Mouse (Mus musculus): ENCODE measurements at regions not wholly inside any gene's neighbourhood (a gene's known extent, or its start where the extent isn't known, plus 50 kb on each side); places are given as distances from the start of the nearest gene placed in this dataset.
A peak's percentile ranks its signal among the peaks of the same experiment; 100 is the strongest.

GRCm38 (mm10) chr1:137117866-137118265 lies 157.6 kb upstream of the Nr5a2 start:
- peak; percentile 30 for TF ChIP-seq RAD21 (IDR thresholded peaks at IDR 0.05; ENCODE audit: low read depth, low read length)
- peak; percentile 36 for TF ChIP-seq SMC3 (IDR thresholded peaks at IDR 0.05; ENCODE audit: low read depth, low read length)
- TF ChIP-seq ZMIZ1 (IDR thresholded peaks at IDR 0.05; ENCODE audit: low read depth, low read length): no peak
- no peak for TF ChIP-seq ELF1 (IDR thresholded peaks at IDR 0.05; ENCODE audit: low read depth, low read length)
- peak in 2 of 3 experiments; percentile 24 to 35; a peak in 3 of 6 replicates for TF ChIP-seq CTCF (IDR thresholded peaks at IDR 0.05 in 2 of 3, conservative IDR thresholded peaks at IDR 0.05 in 1 of 3; ENCODE audit: control insufficient read depth in 1 of 3, insufficient read depth in 1 of 3, low read depth in 2 of 3, low read length in 3 of 3, poor library complexity in 1 of 3, severe bottlenecking in 1 of 3)
- no peak overlapping the region for H3K4me3 ChIP-seq (ENCODE audit: control insufficient read depth in 1 of 2, insufficient read depth in 1 of 2, low read depth in 2 of 2, low read length in 2 of 2)
- H3K9me3 ChIP-seq (replicated peaks; ENCODE audit: insufficient read depth, low read length): no peaks in the 10 kb centered on the region
- no peaks in the 10 kb centered on the region for H3K79me2 ChIP-seq (ENCODE audit: control insufficient read depth, insufficient read depth, low read length, poor library complexity)
- H3K27me3 ChIP-seq (ENCODE audit: control insufficient read depth in 1 of 2, insufficient read depth in 2 of 2, low read length in 2 of 2): no peaks in the 10 kb centered on the region
- H3K36me3 ChIP-seq (ENCODE audit: control insufficient read depth in 1 of 2, insufficient read depth in 2 of 2, low read length in 2 of 2): no peaks in the 10 kb centered on the region
- H3K27ac ChIP-seq (ENCODE audit: control insufficient read depth, low read depth, low read length): no peak overlapping the region
- no peaks in the 10 kb centered on the region for H3K4me1 ChIP-seq (ENCODE audit: control insufficient read depth in 1 of 2, insufficient read depth in 2 of 2, low read length in 2 of 2)
- no peak overlapping the region for H3K9ac ChIP-seq (ENCODE audit: control insufficient read depth, low read depth, low read length, poor library complexity, severe bottlenecking)
- peak; percentile 6 for DNase-seq (ENCODE audit: low read depth, low spot score)

GRCm38 (mm10) chr1:137106444-137106843 lies 146.2 kb upstream of the Nr5a2 start:
- Histone ChIP-seq H3K4me3 (ENCODE audit: control insufficient read depth in 1 of 2, insufficient read depth in 1 of 2, low read depth in 2 of 2, low read length in 2 of 2) (no peak overlapping the region), H3K27ac (ENCODE audit: control insufficient read depth, low read depth, low read length) (no peak overlapping the region), H3K79me2 (ENCODE audit: control insufficient read depth, insufficient read depth, low read length, poor library complexity) (no peaks in the 10 kb centered on the region), H3K36me3 (ENCODE audit: control insufficient read depth in 1 of 2, insufficient read depth in 2 of 2, low read length in 2 of 2) (no peaks in the 10 kb centered on the region), H3K27me3 (ENCODE audit: control insufficient read depth in 1 of 2, insufficient read depth in 2 of 2, low read length in 2 of 2) (no peaks in the 10 kb centered on the region), H3K9me3 (replicated peaks; ENCODE audit: insufficient read depth, low read length) (no peaks in the 10 kb centered on the region), H3K9ac (ENCODE audit: control insufficient read depth, low read depth, low read length, poor library complexity, severe bottlenecking) (no peak overlapping the region), H3K4me1 (ENCODE audit: control insufficient read depth in 1 of 2, insufficient read depth in 2 of 2, low read length in 2 of 2) (no peaks in the 10 kb centered on the region)
- DNase-seq (ENCODE audit: low read depth, low spot score): no peak
- TF ChIP-seq ETS1 (IDR thresholded peaks at IDR 0.05; ENCODE audit: low read depth, low read length) (no peak), POLR2A (IDR thresholded peaks at IDR 0.05; ENCODE audit: control insufficient read depth in 1 of 2, insufficient read depth in 1 of 2, low read depth in 1 of 2, low read length in 2 of 2, poor library complexity in 1 of 2) (no peak), E2F4 (IDR thresholded peaks at IDR 0.05; ENCODE audit: borderline replicate concordance, low read depth, low read length) (no peak), UBTF (IDR thresholded peaks at IDR 0.05; ENCODE audit: borderline replicate concordance, insufficient read depth, low read depth, low read length) (no peak), POLR2AphosphoS2 (IDR thresholded peaks at IDR 0.05; ENCODE audit: low read length) (no peak), EP300 (IDR thresholded peaks at IDR 0.05; ENCODE audit: low read depth in 1 of 2, low read length in 2 of 2) (no peak), TCF12 (IDR thresholded peaks at IDR 0.05; ENCODE audit: low read depth, low read length) (no peak), ZNF384 (IDR thresholded peaks at IDR 0.05; ENCODE audit: low read depth, low read length) (no peak), GABPA (IDR thresholded peaks at IDR 0.05; ENCODE audit: low read depth, low read length) (no peak), MAX (IDR thresholded peaks at IDR 0.05; ENCODE audit: low read length) (no peak), CHD1 (IDR thresholded peaks at IDR 0.05; ENCODE audit: low read depth, low read length) (no peak), MAZ (IDR thresholded peaks at IDR 0.05; ENCODE audit: low read depth, low read length) (no peak), JUND (IDR thresholded peaks at IDR 0.05; ENCODE audit: low read depth, low read length) (no peak), HCFC1 (IDR thresholded peaks at IDR 0.05; ENCODE audit: low read depth, low read length) (no peak), MYC (IDR thresholded peaks at IDR 0.05; ENCODE audit: low read depth, low read length) (no peak), USF1 (IDR thresholded peaks at IDR 0.05; ENCODE audit: low read depth, low read length) (no peak), BHLHE40 (IDR thresholded peaks at IDR 0.05; ENCODE audit: borderline replicate concordance, low read depth, low read length) (no peak), ZMIZ1 (IDR thresholded peaks at IDR 0.05; ENCODE audit: low read depth, low read length) (no peak), ZKSCAN1 (IDR thresholded peaks at IDR 0.05; ENCODE audit: low read depth, low read length) (no peak)

Measured in MEL (cell line).